Mouse (Mus musculus): Measurements from ENCODE around the gene Twist2. TPM values are rescaled to one million over a fixed set of nuclear protein-coding genes. Genes with fewer than 3 reads are reported as not detected.

Gene Twist2
- polyA plus RNA-seq (2014; fragmentation: Illumina TruSeq; extraction: RNeasy Lipid Tissue Mini Kit (QIAGEN cat#74804); ENCODE audit: insufficient read depth, low read depth, low replicate concordance): 2.7 TPM

GRCm38 (mm10) chr1:91800967-91801843 lies at the start of gene Twist2:
Gene Twist2, plus strand, starts transcription at chr1:91801461.

